Mouse (Mus musculus) WW6 (cell line): Measurements from ENCODE around the gene Mepce.
"Not testable (repeated sequence)": the region's sequence is repeated elsewhere in the genome, so short reads cannot be mapped to it uniquely, and the experiment has no call there.

Experiments
- DNase-seq: peaks from one replicate; pipeline ENCODE4 v3.0.0-alpha.2; 2013; ENCODE audit warnings: low read depth, low spot score

Mepce gene

GRCm38 (mm10) chr5:137758921-137759534 lies 28.4 kb downstream of the Mepce start:
- DNase-seq: no peak

GRCm38 (mm10) chr5:137757887-137758286 lies 29.6 kb downstream of the Mepce start:
- no peak for DNase-seq

GRCm38 (mm10) chr5:137756882-137757661 lies 30.4 kb downstream of the Mepce start:
- DNase-seq: peak; percentile 49

GRCm38 (mm10) chr5:137756106-137756505 lies 31.3 kb downstream of the Mepce start:
- no peak for DNase-seq

DNA sequence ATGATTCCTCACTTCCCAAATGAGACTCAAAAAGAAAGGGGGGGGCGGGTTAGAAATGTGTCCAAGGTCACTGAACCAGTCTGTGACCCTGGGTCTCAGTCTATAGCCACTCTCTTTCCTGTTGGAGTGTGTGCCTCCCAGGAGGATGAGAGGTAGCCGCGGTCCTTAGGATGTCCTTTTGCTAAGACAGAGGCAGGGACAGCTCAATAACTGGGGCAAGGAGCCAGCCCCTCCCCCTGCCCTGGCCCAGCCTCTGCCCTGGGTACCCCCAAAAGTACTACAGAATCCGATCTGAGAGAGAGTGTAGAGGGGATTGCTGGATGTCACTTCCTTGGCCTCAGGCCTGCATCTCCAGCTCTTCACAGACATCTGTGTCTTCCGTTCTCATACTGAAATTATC lies 32.0 kb downstream of the Mepce start:
- no peak for DNase-seq

DNA sequence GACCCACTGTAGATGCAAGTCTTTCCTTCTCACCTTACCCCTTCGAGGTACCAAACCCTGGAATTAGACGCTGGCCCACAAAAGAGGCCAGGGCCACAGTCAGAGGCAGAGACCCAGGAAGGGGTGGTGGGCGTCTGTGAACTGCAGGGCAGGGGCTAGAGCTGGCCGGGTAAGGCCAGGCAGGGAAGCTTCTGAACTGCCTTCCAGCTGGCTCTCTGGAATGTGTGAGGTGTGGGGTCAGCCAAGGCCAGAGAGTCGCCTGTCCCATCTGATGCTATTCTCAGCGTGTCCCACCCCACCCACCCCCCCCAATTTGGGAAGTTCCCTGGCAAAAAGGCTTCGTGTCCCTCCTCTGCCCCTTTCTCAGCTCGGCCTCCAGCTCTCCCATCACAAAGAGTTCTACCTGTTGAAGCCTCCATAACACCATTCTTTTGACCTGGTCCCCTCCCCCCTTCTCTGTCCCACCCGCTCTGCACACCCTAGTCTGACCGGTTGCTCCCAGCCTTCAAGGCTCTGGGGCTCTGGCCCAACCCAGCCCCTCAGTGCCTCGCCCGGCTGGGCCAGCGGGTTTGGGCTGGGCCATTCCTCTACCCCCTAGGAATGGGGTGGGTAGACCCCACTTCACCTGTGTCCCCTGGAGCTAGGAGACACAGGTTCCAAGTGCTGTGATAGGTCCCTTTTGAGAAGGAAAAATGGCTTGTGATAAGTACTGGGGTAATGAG lies 34.2 kb downstream of the Mepce start:
- no peak for DNase-seq

DNA sequence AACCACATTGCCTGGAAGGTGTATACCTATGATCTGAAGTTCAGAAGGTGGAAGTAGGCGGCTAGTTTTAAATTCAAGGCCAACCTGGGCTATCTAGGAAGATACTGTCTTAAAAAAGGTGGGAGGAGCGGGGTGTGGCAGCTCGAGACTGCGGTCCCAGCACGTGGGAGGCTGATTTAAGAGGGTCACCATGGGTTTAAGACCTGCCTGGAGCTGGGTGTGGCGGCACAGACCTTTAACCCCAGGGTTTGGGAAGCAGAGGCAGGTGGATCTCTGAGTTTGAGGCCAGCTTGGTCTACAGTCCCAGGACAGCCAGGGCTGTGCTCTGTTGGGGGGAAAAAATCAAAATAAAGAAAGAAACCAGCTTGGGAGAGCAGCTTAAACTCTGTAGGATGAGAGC lies 35.5 kb downstream of the Mepce start:
- no peak for DNase-seq

- no peak for DNase-seq
These were observed 36.1 kb downstream of the Mepce start for GRCm38 (mm10) chr5:137751221-137751887.

DNA sequence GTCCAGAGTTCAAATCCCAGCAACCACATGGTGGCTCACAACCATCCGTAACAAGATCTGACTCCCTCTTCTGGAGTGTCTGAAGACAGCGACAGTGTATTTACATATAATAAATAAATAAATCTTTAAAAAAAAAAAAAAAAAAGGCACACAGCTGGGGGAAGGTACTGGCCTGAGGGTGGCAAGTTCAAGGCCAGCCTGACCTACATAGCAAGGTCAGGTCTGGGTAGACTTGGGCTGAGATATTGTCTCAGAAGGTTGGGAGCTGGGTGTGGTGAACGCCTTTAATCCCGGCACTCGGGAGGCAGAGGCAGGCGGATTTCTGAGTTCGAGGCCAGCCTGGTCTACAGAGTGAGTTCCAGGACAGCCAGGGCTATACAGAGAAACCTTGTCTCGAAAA lies 37.2 kb downstream of the Mepce start:
- DNase-seq: not testable (repeated sequence)

- no peak for DNase-seq
These were observed 38.1 kb downstream of the Mepce start for GRCm38 (mm10) chr5:137749196-137749836.

DNA sequence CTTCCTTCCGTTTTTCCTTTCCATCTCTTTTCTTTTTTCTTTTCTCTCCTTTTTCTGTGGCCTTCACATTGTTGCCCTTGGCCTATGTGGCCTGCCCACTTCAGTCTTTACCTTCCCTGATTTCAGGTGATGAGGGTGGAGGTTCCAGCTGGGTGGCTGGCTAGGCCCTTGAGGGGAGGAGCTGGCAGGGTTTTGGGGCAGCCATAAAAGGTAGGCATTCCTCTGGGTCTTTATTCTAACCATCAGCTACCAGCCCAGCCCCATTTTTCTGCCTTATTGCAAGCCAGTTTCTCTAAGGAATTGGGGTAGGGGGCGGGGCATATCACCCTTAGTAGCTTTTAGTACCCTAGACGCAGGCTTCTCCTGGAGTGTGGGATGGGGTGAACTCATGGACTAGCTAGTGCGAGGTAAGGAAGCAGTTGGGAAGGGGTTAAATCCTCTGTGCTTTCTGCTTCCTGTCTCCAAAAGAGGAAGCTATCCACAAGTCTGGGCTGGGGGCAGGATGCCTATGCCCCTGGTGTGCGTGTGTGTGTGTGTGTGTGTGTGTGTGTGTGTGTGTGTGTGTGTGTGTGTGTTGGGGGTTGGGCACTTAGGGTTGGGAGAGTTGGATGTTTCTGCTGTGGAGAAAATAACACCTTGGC lies 39.2 kb downstream of the Mepce start:
- no peak for DNase-seq

- DNase-seq: no peak
These were observed 40.0 kb downstream of the Mepce start for GRCm38 (mm10) chr5:137747326-137747961.

- no peak for DNase-seq
These were observed 40.6 kb downstream of the Mepce start for GRCm38 (mm10) chr5:137746851-137747325.

- DNase-seq: no peak
These were observed 41.1 kb downstream of the Mepce start for GRCm38 (mm10) chr5:137746282-137746850.

DNA sequence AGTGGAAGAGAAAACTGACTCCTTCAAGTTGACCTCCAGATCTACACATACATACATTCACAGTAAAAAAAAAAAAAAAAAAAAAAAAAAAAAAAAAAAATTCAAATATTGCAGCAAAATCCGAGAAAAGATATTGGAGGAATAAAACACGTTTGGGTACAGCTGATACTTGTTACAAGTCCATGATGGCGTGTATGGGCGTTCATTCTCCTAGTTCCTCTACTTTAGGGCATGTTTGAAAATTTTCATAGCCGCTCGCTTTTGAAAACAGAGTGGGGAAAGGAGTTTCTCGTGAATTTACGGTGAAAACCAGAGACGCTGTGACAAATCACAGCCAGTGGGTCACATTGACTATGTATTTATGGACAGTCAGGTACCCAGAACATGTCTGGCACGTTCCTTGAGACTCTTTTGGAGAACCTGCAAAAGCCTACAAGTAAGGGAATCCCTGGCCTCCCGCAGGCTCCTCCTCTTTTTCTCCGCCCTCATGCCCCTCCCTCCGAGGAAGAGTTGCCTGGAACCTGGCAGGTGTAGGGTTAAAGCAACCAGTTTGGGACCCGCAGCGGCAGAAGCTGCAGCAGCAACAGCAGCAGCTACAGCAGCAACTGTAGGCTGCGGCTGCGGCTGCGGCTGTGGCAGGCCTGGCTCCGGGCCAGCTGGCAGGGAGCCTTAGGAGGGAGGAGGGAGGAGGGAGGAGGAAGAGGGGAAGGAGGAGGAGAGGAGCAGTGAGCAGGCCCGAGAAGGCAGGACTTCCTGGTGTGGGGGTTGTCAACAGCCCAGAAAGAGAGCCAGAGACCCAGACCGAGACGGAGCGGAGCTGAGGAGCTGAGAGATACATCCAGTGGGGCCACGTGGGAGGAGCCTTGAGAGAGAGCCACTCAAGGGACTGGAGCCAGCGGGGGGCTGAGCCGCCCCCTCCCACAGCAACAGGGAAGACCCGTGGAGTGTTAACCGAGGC lies 42.0 kb downstream of the Mepce start, which contains the start of gene Tsc22d4:
TSS of gene Tsc22d4 (plus strand) at position 517 of the 958 bp plus-strand sequence.
- peak; percentile 85 for DNase-seq

DNA sequence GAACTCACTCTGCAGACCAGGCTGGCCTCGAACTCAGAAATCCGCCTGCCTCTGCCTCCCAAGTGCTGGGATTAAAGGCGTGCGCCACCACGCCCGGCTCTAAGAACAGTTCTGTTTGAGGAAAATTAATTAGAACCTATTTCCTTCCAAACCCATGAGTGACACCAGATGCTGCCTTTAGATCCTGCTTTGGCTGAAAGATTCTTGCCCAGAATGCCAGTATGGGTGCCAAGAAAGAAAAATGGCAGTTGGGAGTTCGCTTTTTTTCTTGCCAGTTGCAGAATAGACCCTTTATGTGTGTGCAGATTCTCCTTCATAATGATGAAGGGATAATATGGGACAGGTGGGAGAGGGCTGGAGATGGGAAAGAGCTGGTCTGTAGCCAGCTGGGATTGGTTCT lies 43.3 kb downstream of the Mepce start:
- DNase-seq: no peak

GRCm38 (mm10) chr5:137742836-137743235 lies 44.6 kb downstream of the Mepce start:
- DNase-seq: no peak

DNA sequence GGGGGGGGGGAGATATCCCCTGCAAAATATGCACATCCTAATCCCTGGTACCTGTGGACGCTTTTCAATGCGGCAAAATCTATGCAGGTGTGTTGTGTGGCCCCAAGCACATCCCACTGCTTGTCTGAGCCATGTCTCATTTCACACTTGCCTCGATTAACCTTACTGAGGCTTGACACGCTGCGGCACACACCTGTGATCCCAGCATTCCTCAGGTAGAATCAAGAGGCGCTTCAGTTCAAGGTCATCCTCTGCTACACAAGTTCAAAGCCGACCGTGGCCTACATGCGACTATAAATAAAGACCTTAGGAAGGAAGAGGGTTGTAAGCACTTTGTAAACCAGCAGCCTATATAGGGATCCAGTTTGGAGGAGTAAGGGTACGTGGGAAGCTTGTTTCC lies 45.4 kb downstream of the Mepce start:
- DNase-seq: no peak
